Mouse (Mus musculus): ENCODE measurements around the gene Cdk2.

DNA sequence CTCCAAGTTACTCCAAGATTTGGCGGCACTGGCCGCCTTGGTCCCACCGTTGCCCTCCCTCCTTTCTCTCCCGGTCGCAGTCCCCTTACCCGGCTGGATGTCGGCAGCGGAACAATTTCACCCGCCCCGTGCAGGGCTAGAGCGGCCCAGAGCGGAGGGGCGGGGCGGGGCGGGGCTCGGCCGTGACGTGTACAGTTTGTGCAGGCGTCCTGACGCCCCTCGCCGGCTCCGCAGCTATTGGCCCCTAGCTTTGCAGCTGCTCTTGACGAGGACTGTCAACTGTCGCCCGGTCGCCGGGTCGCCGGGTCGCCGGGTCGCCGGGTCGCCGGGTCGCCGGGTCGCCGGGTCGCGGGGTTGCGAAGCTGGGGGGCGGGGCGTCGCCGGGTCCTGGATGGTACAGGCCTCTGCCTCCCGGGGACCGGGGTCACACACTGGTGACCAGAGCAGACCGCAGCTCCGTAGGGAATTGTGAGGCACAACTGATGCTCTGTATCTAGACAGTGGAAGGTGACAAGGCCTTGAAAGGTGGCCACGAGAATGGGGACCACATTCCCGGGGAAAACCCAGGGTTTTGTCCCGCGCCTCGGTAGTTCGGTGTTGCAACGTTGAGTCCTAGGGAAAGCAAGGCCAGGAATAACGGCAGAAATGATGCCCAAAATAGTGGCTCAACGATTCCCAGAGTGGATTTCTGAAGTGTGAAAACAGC is 30.9 kb downstream of the Cdk2 start, which contains the start of gene Suox:
- TF ChIP-seq CTCF (IDR thresholded peaks at IDR 0.05; ENCODE audit: low read depth, low read length): no peak
- TF ChIP-seq GATA1 (IDR thresholded peaks at IDR 0.05; ENCODE audit: borderline replicate concordance, low read length): no peak
